In genomic region chr1:53014716-53015115, GRCm38 (mm10) we compare ENCODE assay signal across 31 mouse cellular contexts. TPM values are rescaled to one million over a fixed set of nuclear protein-coding genes. Genes with fewer than 3 reads are reported as not detected.
DNase-seq lines count a peak whose midpoint lies in the region; TF ChIP-seq lines count a peak whose summit lies in the region.
"Had no signal": no experiment of that assay in that cellular context is flagged by ENCODE, and none has a peak within 500 bp of the region (broad histone marks: within the 10 kb centered on the region; RNA-seq: fewer than 3 reads in every experiment).

No protein-coding gene starts in this region.

- intact Hi-C loops in gastrocnemius, adult 2 months (cut with DNase I), result no loop called here

- DNase-seq in cerebellum, adult 9-10 months, result peak; percentile 29
- DNase-seq in cerebellum, postnatal 10 days, result no peak
- DNase-seq in gastrocnemius, adult 2 months, result peak; percentile 25
- DNase-seq in gastrocnemius, postnatal 10 days, result no peak
- peak; percentile 46 to 64 for DNase-seq in right cerebral cortex, postnatal 10 days (ENCODE audit: low spot score in 2 of 2)
- DNase-seq in right cerebral cortex, postnatal 14 days, result no peak
- no peak for DNase-seq in thymus, postnatal 10 days (ENCODE audit: low spot score in 2 of 2)
- DNase-seq in Muller cell, postnatal 12 days (ENCODE audit: inconsistent ontology term), result no peak
- DNase-seq: adrenal gland, adult 8-10 months; cerebellum, adult 8-10 months; gastrocnemius, postnatal 25 days; heart, adult 11 months; kidney, adult 11 months; kidney, postnatal 14 days; layer of hippocampus, adult 9-11 months; lung, embryonic 14.5 days; lung, postnatal 14 days; midbrain, embryonic 14.5 days; thymus, adult 18-20 months; thymus, postnatal 36 days had no signal

- no peak overlapping the region for H3K4me3 ChIP-seq in gastrocnemius, adult 2 months
- H3K4me3 ChIP-seq: embryonic facial prominence, embryonic 13.5 days; forebrain, embryonic 10.5 days; heart, embryonic 10.5 days; heart, embryonic 15.5 days; hindbrain, embryonic 12.5 days; limb, embryonic 12.5 days; liver, embryonic 15.5 days had no signal

- H3K27ac ChIP-seq in gastrocnemius, adult 2 months, result peak overlapping the region; percentile 59
- H3K27ac ChIP-seq: embryonic facial prominence, embryonic 13.5 days; forebrain, embryonic 10.5 days; heart, embryonic 10.5 days; heart, embryonic 15.5 days; hindbrain, embryonic 12.5 days; limb, embryonic 12.5 days; liver, embryonic 15.5 days had no signal

- no peak for TF ChIP-seq CTCF in gastrocnemius, adult 2 months (IDR thresholded peaks at IDR 0.05)

RNA-seq across cellular contexts. Expression of gene 1700019D03Rik, which starts 5.3 kb away (rescaled TPM):
- total RNA-seq in gastrocnemius, adult 2 months (2021), result 1 to 10 TPM; 1.0 to 1.1 TPM
- total RNA-seq in gastrocnemius, postnatal 10 days (2021), result 1 to 10 TPM; 1.6 to 2.1 TPM
- total RNA-seq: liver, adult 2 months had no signal

RNA-seq across cellular contexts. Expression of gene Mstn, which starts 46.7 kb away (rescaled TPM):
- 10 to 100 TPM; 34.7 to 67.0 TPM for total RNA-seq in gastrocnemius, adult 2 months (2021)
- total RNA-seq in gastrocnemius, postnatal 10 days (2021), result 10 to 100 TPM; 56.3 to 62.1 TPM
- total RNA-seq: CH12.LX; ES-E14; liver, adult 2 months; monocyte, adult 5-6 weeks had no signal

Comparison
In these comparisons a context has a peak if more than half of its experiments do, and no peak if none do; other contexts are left out.
1. DNase-seq: peak in cerebellum, adult 9-10 months (single experiment), gastrocnemius, adult 2 months (single experiment) and right cerebral cortex, postnatal 10 days (2 of 2); none in cerebellum, postnatal 10 days (0 of 2), gastrocnemius, postnatal 10 days (single experiment), right cerebral cortex, postnatal 14 days (single experiment), thymus, postnatal 10 days (0 of 2) and Muller cell, postnatal 12 days (single experiment).